Mouse (Mus musculus): ENCODE data around the gene Rce1.

GRCm38 (mm10) chr19:4589081-4589480, 36.4 kb downstream of the Rce1 start:
- TF ChIP-seq EP300 (IDR thresholded peaks at IDR 0.05) = no peak
- peak; percentile 61 for TF ChIP-seq CTCF (IDR thresholded peaks at IDR 0.05)
